Mouse (Mus musculus): Measurements from ENCODE around the gene M1ap.

The M1ap gene

DNA sequence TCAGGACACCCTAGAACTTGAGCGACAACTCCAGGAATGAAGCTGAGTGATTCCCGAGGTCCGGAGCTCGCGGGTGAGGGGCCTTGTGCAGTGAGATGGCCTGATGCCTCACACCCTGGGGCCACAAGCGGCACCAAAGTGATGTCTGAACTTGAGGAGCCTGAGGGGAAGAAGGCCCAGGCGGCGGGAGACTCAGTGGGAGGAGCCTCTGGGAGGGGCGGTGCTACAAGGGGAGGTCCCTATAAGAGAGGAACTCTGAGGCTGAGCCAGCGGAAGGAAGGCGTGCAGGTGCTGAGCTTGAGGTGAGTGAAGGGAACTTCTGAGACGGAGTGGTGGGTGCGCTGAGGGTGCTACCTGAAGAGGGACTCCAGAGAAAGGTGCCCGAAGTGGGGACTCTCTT is at the start of gene M1ap:
M1ap (plus strand) TSS at position 252 of the 400 bp plus-strand sequence.
- in situ Hi-C loops (cut with MboI; ENCODE audit: unreplicated experiment in 2 of 2), result no loop called here

- in situ Hi-C loops (cut with MboI; ENCODE audit: unreplicated experiment in 2 of 2), result loop anchor here (10.0 kb wide), 1 partner anchor 923 kb away; no protein-coding TSS in a partner anchor
Observed at GRCm38 (mm10) chr6:82897311-82897710, 49.4 kb upstream of the M1ap start.

DNA sequence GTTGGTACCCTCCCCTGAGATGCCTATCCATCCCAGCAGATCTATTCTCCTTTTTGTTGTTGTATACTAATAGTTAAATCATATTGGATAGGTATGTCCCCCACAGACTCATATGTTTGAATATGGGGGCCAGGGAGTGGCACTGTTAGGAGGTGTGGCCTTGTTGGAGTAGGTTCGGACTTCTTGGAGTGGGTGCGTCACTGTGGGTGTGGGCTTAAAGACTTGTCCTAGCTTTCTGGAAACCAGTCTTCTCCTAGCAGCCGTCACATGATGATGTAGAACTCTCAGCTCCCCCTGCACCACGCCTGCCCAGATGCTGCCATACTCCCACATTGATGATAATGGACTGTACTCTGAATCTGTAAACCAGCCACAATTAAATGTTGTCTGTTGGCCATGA is 48.5 kb upstream of the M1ap start:
- in situ Hi-C loops (cut with MboI; ENCODE audit: unreplicated experiment in 2 of 2), result loop anchor here (10.0 kb wide), 1 partner anchor 923 kb away; no protein-coding TSS in a partner anchor

DNA sequence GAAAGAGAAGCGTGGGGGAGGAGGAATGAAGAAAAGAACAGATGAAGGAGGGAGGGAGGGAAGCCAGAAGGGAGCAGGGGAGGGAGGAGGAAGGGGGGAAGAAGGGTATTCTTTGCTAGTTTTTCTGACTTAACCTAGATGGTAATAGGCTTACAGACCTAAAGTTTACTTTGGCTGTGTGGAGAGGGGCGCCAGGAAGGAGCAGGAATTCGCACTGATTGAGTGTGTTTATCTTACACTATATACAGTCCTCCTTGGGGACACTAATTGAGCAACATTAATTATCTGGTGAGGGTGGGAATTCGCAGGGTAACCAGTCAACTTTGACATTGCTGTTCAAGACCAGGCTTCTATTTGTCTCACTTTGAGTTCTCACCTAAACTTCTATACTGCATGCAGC is 48.0 kb upstream of the M1ap start:
- in situ Hi-C loops (cut with MboI; ENCODE audit: unreplicated experiment in 2 of 2), result loop anchor here (10.0 kb wide), 1 partner anchor 924 kb away; no protein-coding TSS in a partner anchor

DNA sequence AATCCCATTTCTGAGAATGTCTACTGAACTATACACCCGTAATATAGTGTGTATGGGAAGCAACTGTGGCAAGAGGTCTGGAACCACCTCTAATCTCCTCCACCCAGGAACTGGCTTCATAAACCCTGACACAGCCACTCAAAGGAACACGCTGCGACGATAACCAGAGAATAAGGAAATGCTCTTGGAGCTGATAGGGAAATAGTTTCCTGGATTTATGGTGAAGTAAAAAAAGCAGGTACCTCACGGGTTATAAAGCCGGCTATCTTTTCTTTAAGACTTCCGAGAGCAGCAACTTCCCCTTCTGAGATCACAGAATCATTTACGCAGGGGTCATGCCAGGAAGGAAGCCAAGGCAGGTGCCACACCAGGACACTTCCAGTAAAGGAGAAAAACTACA is 44.1 kb upstream of the M1ap start:
- in situ Hi-C loops (cut with MboI; ENCODE audit: unreplicated experiment in 2 of 2), result no loop called here

DNA sequence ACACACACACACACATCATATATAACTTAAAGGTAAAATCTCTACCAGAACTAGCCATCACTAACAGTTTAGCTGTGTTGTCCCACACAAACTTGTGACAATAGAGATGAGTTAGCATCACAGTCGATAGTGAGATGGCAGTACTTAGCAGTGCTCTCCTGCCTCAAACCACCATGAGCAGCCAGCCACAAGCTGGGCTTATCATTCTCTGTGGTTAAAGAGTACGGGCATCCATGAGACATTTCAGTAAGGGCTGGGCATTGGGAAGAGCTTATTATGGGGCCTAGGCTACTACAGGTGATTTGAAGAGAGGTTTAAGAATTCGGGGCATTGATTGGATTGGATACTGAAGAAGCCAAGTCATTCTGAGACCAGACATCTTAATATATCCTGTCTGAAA is 39.7 kb upstream of the M1ap start:
- in situ Hi-C loops (cut with MboI; ENCODE audit: unreplicated experiment in 2 of 2), result no loop called here

DNA sequence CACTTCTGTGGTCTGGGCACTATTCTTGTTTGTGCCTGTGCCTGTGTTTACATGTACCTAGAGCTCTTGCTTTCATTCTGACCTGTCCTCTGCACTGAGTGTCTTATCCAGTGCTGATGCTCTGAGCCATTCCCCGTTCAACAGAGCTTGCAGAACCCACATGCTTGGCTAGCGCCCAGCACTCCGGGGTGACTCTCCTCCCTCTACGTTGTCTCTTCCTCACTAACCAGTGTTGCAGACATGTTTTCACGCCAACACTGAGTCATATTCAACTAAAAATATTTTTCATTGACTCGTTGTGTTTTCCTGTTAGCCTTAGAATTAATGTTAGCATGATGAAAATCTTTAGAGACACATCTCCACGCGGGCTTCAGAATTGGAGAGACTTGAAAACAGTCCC is 38.7 kb upstream of the M1ap start:
- in situ Hi-C loops (cut with MboI; ENCODE audit: unreplicated experiment in 2 of 2), result no loop called here

DNA sequence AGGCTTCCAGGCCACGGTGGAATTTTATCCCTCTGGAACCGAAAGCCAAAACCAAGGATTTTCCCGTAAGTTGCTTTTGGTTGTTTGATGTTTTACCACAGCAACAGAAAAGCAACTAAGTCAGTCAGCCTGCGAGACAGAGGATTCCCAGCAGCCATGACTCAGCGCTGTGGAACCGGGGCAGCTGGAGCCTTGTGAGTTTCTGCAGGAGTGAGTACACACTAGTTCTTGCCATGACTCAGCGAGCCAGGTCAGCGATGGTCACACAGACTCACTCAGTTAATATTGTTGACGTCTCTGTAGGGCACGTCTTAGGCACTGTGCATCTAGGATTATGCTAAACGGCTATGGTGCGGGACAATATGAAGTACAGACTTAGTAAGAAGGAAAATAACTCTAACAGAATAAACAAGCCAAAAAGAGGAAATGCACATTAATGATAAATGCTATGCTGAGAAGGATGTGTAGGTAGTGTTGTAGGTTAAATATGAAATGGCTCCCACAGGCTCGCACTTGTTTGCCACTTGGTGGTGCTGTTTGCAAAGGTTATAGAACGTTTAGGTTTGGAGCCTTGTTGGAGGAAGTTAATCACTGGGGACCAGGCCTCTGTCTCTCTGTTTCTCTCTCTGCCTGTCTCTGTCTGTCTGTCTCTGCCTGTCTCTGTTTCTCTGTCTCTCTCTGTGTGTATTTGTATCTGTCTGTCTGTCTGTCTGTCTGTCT is 37.4 kb upstream of the M1ap start:
- in situ Hi-C loops (cut with MboI; ENCODE audit: unreplicated experiment in 2 of 2), result no loop called here

- in situ Hi-C loops (cut with MboI; ENCODE audit: unreplicated experiment in 2 of 2), result loop anchor here (5.0 to 10.0 kb wide), 3 partner anchors 186 to 263 kb away; partner anchors contain the start of genes Ccdc142 (in 1 of the 2), Gm42688 (in 1 of the 2) and Mrpl53 (in 1 of the 2)
Observed at GRCm38 (mm10) chr6:82911303-82911702, 35.4 kb upstream of the M1ap start.

GRCm38 (mm10) chr6:82913336-82914247 is 33.1 kb upstream of the M1ap start:
- in situ Hi-C loops (cut with MboI; ENCODE audit: unreplicated experiment in 2 of 2), result loop anchor here (5.0 to 10.0 kb wide), 3 partner anchors 184 to 261 kb away; partner anchors contain the start of genes Ccdc142 (in 1 of the 2), Gm42688 (in 1 of the 2) and Mrpl53 (in 1 of the 2)

- in situ Hi-C loops (cut with MboI; ENCODE audit: unreplicated experiment in 2 of 2), result loop anchor here (10.0 kb wide), 2 partner anchors 189 to 259 kb away; partner anchors contain the start of genes Ccdc142 (in 1 of the 2), Gm42688 (in 1 of the 2) and Mrpl53 (in 1 of the 2)
Observed at GRCm38 (mm10) chr6:82915889-82916288, 30.8 kb upstream of the M1ap start.

- in situ Hi-C loops (cut with MboI; ENCODE audit: unreplicated experiment in 2 of 2), result loop anchor here (10.0 kb wide), 2 partner anchors 188 to 258 kb away; partner anchors contain the start of genes Ccdc142 (in 1 of the 2), Gm42688 (in 1 of the 2) and Mrpl53 (in 1 of the 2)
Observed at GRCm38 (mm10) chr6:82916459-82916858, 30.2 kb upstream of the M1ap start.

- in situ Hi-C loops (cut with MboI; ENCODE audit: unreplicated experiment in 2 of 2), result loop anchor here (10.0 kb wide), 2 partner anchors 188 to 258 kb away; partner anchors contain the start of genes Ccdc142 (in 1 of the 2), Gm42688 (in 1 of the 2) and Mrpl53 (in 1 of the 2)
Observed at GRCm38 (mm10) chr6:82917076-82917777, 29.5 kb upstream of the M1ap start.

- in situ Hi-C loops (cut with MboI; ENCODE audit: unreplicated experiment in 2 of 2), result loop anchor here (10.0 kb wide), 2 partner anchors 187 to 257 kb away; partner anchors contain the start of genes Ccdc142 (in 1 of the 2), Gm42688 (in 1 of the 2) and Mrpl53 (in 1 of the 2)
Observed at GRCm38 (mm10) chr6:82917778-82918129, 28.9 kb upstream of the M1ap start.

DNA sequence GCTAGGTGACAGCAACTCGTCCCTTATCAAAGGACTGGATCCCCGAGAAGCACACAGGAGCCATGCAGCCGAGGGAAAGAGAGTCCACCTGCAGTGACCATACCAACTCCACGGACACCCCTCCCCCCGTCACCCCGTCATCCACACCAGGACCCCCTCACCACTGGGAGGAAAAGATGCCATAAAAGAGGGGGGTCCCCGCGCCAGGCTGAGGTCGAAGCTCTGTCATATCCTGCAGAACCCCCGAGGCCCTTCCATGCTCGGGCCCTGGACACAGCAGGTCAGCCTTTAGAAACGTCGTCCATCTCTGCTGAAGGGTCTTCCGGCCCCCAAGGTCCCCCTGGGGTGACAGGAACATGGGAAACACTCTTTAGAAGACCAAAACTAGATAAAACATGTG is 28.3 kb upstream of the M1ap start:
- in situ Hi-C loops (cut with MboI; ENCODE audit: unreplicated experiment in 2 of 2), result loop anchor here (10.0 kb wide), 2 partner anchors 186 to 256 kb away; partner anchors contain the start of genes Ccdc142 (in 1 of the 2), Gm42688 (in 1 of the 2) and Mrpl53 (in 1 of the 2)

DNA sequence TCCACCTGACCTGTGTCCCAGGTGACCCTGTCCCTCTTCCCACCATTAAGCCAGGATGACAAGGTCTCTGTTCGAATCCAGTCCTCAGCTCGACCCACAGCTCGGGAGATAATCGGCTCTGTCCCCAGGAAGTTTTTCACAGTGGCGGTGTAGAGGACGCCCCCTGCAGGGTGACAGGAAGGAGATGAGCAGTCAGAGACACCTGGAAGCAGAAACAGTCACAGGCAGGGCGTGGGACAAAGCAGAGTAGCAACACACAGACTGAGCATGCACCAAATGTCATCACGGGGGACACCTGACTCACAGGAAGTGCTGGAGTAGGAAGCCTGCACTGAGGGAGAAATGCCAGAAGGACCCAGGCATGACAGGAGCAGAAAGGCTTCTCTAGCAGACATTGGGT is 27.2 kb upstream of the M1ap start:
- in situ Hi-C loops (cut with MboI; ENCODE audit: unreplicated experiment in 2 of 2), result loop anchor here (10.0 kb wide), 2 partner anchors 185 to 255 kb away; partner anchors contain the start of genes Ccdc142 (in 1 of the 2), Gm42688 (in 1 of the 2) and Mrpl53 (in 1 of the 2)

DNA sequence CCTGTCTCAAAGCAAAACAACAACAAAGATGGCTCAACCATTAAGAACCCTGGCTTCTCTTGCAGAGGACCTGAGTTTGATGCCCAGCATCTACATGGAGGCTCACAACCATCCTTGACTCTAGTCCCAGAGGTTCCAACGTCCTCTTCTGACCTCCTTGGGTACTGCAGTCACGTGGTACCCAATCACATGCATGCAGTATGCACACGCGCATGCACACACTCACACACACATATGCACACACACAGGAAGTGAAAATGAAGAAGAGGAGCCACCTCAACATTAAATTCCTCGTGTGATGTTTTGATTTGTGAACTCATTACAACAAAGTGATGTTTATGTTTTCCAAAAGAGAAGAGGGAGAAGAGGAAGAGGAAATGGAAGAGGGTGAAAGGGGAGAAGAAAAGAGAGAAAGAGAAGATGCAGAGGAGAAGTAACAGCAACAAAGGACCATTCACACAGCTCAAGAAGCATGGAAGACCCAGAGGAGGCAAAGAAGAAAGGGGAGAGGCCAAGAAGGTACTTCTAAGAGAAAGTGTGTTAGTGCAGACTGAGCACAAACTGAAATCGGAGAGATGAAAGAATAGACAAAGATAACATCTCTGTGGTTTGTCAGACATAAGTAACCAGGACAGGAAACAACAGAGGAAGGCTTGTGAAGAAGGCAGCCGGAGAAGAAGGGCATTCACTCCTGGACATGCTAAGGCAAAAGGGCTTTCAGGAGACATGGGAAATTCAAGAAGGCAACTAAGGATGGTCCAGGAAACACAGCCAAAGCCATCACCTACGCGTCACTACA is 25.1 kb upstream of the M1ap start:
- in situ Hi-C loops (cut with MboI; ENCODE audit: unreplicated experiment in 2 of 2), result loop anchor here in 1 of 2 experiments (5.0 kb wide), 2 partner anchors 51 to 356 kb away; no protein-coding TSS in a partner anchor

DNA sequence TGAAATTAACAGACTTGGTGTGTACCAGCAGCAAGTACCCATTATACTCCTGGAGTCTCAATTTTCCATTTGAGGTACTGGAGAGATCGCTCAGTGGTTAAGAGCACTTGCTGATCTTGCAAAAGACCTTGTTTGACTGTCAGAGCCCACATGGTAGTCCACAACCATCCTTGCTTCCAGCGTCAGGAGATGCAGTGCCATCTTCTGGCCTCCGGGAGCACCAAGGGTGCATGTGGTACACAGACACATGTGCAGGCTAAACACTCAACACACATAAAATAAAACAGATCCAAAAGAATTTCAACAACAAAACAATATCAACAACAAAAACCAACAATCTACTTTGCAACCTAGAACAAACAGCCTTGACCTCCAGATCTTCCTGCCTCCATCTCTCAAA is 21.7 kb upstream of the M1ap start:
- in situ Hi-C loops (cut with MboI; ENCODE audit: unreplicated experiment in 2 of 2), result no loop called here

DNA sequence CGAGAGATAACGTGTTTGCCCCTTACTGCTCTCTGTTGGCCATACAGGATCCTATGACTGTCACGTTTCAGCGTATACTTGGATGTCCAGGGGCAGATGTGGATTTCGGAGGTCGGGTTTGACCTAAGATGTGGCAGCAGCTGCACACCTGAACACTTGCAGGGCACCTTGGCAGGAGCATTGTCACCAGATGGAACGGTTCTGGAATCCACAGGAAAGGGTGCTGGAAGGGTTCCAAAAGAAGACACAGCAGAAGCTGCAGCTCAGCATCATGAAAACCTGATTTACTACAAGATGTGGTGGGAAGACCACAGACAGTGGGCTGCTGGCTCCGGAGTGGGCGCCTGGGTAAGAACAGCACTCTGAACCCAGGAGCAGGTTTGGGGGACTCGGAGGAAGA is 20.6 kb upstream of the M1ap start:
- in situ Hi-C loops (cut with MboI; ENCODE audit: unreplicated experiment in 2 of 2), result no loop called here

Data from v-Abl transformed pro-B cells (cell line).